Mouse (Mus musculus): ENCODE data around the gene Dcps. TPM values are rescaled to one million over a fixed set of nuclear protein-coding genes. Genes with fewer than 3 reads are reported as not detected.

The Dcps gene
- polyA plus RNA-seq, 1 experiment from 2014 or later = 90.9 TPM

GRCm38 (mm10) chr9:35166144-35166797 is 9.6 kb downstream of the Dcps start:
- Histone ChIP-seq H3K4me2 (no peak overlapping the region), H3K9ac (ENCODE audit: low read depth, low read length) (no peak overlapping the region), H3K36me3 (ENCODE audit: control insufficient read depth, insufficient read depth, low read length) (peaks cover 10% of the 10 kb centered on the region; the same call in 1 of the 2 replicates), H3K9me3 (ENCODE audit: control insufficient read depth, low read length) (no peaks in the 10 kb centered on the region), H3K4me3 (ENCODE audit: low read depth, low read length) (no peak overlapping the region), H3K27ac (ENCODE audit: low read depth, low read length) (no peak overlapping the region), H3K27me3 (replicated peaks; ENCODE audit: control insufficient read depth, insufficient read depth, low read length) (no peaks in the 10 kb centered on the region), H3K4me1 (replicated peaks; ENCODE audit: control insufficient read depth, insufficient read depth, low read length) (no peaks in the 10 kb centered on the region)
- peak; percentile 61 for ATAC-seq (replicated peaks; ENCODE audit: low FRiP score)
- 43% methylated on average over 3 of the region's 3 CpGs for WGBS
- DNase-seq (ENCODE audit: low spot score) = no peak

- H3K27ac ChIP-seq (ENCODE audit: low read depth, low read length) = no peak overlapping the region
- no peak overlapping the region for H3K4me2 ChIP-seq
- 69% methylated on average over 5 of the region's 5 CpGs for WGBS
- no peak for DNase-seq (ENCODE audit: low spot score)
- H3K9me3 ChIP-seq (ENCODE audit: control insufficient read depth, low read length) = no peaks in the 10 kb centered on the region
- H3K4me3 ChIP-seq (ENCODE audit: low read depth, low read length) = no peak overlapping the region
- no peak overlapping the region for H3K9ac ChIP-seq (ENCODE audit: low read depth, low read length)
- no peak for ATAC-seq (replicated peaks; ENCODE audit: low FRiP score)
- peaks cover 7% of the 10 kb centered on the region; the same call in 1 of the 2 replicates for H3K36me3 ChIP-seq (ENCODE audit: control insufficient read depth, insufficient read depth, low read length)
- H3K4me1 ChIP-seq (replicated peaks; ENCODE audit: control insufficient read depth, insufficient read depth, low read length) = no peaks in the 10 kb centered on the region
- no peaks in the 10 kb centered on the region for H3K27me3 ChIP-seq (replicated peaks; ENCODE audit: control insufficient read depth, insufficient read depth, low read length)
Measured at GRCm38 (mm10) chr9:35164142-35164874, 11.6 kb downstream of the Dcps start.

- WGBS = 89% methylated on average over 11 of the region's 11 CpGs
Measured at GRCm38 (mm10) chr9:35163011-35163690, 12.7 kb downstream of the Dcps start.

GRCm38 (mm10) chr9:35161721-35162120 is 14.1 kb downstream of the Dcps start:
- Histone ChIP-seq H3K27ac (ENCODE audit: low read depth, low read length) (no peak overlapping the region), H3K36me3 (ENCODE audit: control insufficient read depth, insufficient read depth, low read length) (peaks cover 3% of the 10 kb centered on the region; the same call in 1 of the 2 replicates), H3K27me3 (replicated peaks; ENCODE audit: control insufficient read depth, insufficient read depth, low read length) (no peaks in the 10 kb centered on the region), H3K4me2 (no peak overlapping the region), H3K4me1 (replicated peaks; ENCODE audit: control insufficient read depth, insufficient read depth, low read length) (no peaks in the 10 kb centered on the region), H3K4me3 (ENCODE audit: low read depth, low read length) (no peak overlapping the region), H3K9ac (ENCODE audit: low read depth, low read length) (no peak overlapping the region), H3K9me3 (ENCODE audit: control insufficient read depth, low read length) (no peaks in the 10 kb centered on the region)
- DNase-seq (ENCODE audit: low spot score) = no peak
- no peak for ATAC-seq (replicated peaks; ENCODE audit: low FRiP score)
- WGBS = 84% methylated on average over 7 of the region's 7 CpGs

More at GRCm38 (mm10) chr9:35163011-35163690, 12.7 kb downstream of the Dcps start:
- Histone ChIP-seq H3K9me3 (ENCODE audit: control insufficient read depth, low read length) (no peaks in the 10 kb centered on the region), H3K36me3 (ENCODE audit: control insufficient read depth, insufficient read depth, low read length) (peaks cover 3% of the 10 kb centered on the region; the same call in 1 of the 2 replicates), H3K9ac (ENCODE audit: low read depth, low read length) (no peak overlapping the region), H3K27me3 (replicated peaks; ENCODE audit: control insufficient read depth, insufficient read depth, low read length) (no peaks in the 10 kb centered on the region), H3K4me3 (ENCODE audit: low read depth, low read length) (no peak overlapping the region), H3K27ac (ENCODE audit: low read depth, low read length) (no peak overlapping the region; the same call in 1 of the 2 replicates), H3K4me1 (replicated peaks; ENCODE audit: control insufficient read depth, insufficient read depth, low read length) (no peaks in the 10 kb centered on the region), H3K4me2 (no peak overlapping the region)
- no peak for DNase-seq (ENCODE audit: low spot score)
- no peak for ATAC-seq (replicated peaks; ENCODE audit: low FRiP score)

DNA sequence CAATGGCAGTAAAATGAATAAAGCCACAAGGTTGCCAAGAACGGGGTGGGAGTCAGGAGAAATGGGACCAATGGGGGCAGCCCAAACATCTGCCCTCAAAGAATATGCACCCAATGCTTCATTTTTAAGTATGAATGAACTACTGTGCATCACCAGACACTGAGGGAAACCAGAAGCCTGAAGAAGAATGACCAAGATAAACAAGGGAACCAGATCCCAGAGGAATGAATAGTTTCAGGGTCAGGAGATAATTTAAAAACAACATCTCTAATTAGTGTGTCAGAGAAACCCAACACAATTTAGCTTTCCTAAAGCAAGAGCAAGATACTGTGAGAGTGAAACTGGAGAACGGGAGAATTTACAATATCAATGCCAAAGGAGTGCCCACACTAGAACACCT is 15.2 kb downstream of the Dcps start:
- H3K9ac ChIP-seq (ENCODE audit: low read depth, low read length) = no peak overlapping the region
- no peak overlapping the region for H3K4me3 ChIP-seq (ENCODE audit: low read depth, low read length)
- 74% methylated on average over 2 of the region's 2 CpGs for WGBS
- no peak for DNase-seq (ENCODE audit: low spot score)
- H3K36me3 ChIP-seq (ENCODE audit: control insufficient read depth, insufficient read depth, low read length) = peaks cover 3% of the 10 kb centered on the region; the same call in 1 of the 2 replicates
- H3K9me3 ChIP-seq (ENCODE audit: control insufficient read depth, low read length) = no peaks in the 10 kb centered on the region
- H3K4me1 ChIP-seq (replicated peaks; ENCODE audit: control insufficient read depth, insufficient read depth, low read length) = no peaks in the 10 kb centered on the region; the same call in 1 of the 2 replicates
- ATAC-seq (replicated peaks; ENCODE audit: low FRiP score) = no peak
- H3K27ac ChIP-seq (ENCODE audit: low read depth, low read length) = no peak overlapping the region
- H3K4me2 ChIP-seq = no peak overlapping the region
- H3K27me3 ChIP-seq (replicated peaks; ENCODE audit: control insufficient read depth, insufficient read depth, low read length) = no peaks in the 10 kb centered on the region

DNA sequence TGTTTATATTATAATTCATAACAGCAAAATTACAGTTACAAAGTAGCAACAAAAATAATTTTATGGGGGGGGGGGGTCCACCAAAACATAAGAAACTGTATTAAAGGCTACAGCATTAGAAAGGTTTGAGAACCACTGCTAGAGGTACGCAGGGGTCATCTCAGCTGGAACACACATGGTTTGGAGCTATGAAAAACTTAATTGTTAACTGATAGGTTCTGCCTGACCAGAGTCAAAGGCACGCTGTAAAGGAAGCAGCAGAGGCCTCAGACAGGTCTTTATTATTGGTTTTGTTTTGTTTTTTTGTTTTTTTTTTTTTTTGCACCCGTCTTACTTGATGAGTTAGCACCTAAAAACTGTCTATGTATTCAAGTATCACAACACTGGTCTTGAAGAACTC is 17.4 kb downstream of the Dcps start:
- Histone ChIP-seq H3K4me1 (replicated peaks; ENCODE audit: control insufficient read depth, insufficient read depth, low read length) (no peaks in the 10 kb centered on the region; the same call in 1 of the 2 replicates), H3K36me3 (ENCODE audit: control insufficient read depth, insufficient read depth, low read length) (peaks cover 3% of the 10 kb centered on the region; the same call in 1 of the 2 replicates), H3K9ac (ENCODE audit: low read depth, low read length) (no peak overlapping the region), H3K27me3 (replicated peaks; ENCODE audit: control insufficient read depth, insufficient read depth, low read length) (no peaks in the 10 kb centered on the region), H3K4me2 (no peak overlapping the region), H3K9me3 (ENCODE audit: control insufficient read depth, low read length) (no peaks in the 10 kb centered on the region), H3K4me3 (ENCODE audit: low read depth, low read length) (no peak overlapping the region), H3K27ac (ENCODE audit: low read depth, low read length) (no peak overlapping the region)
- WGBS = 78% methylated on average over 3 of the region's 3 CpGs
- DNase-seq (ENCODE audit: low spot score) (no peak), ATAC-seq (replicated peaks; ENCODE audit: low FRiP score) (no peak)

DNA sequence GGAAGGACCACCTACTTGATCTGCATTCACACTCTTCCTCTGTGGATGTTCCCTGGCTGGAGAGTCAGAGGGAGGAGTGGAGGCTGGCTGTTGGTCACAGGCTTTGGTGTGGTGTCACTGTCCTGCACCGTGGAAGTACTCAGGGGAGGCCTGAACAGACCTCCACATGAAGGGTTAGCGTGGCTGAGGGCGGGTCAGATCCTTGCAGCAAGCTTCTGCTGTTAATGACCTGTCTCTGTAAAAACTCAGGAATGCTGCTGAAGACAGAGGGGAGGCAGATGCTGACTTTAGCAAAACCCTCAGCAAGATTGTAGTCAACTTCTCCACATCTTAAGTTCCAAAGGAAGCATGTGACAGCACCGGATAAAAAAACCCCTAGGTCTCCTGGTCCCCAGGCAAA is 19.0 kb downstream of the Dcps start:
- no peaks in the 10 kb centered on the region; the same call in 1 of the 2 replicates for H3K4me1 ChIP-seq (replicated peaks; ENCODE audit: control insufficient read depth, insufficient read depth, low read length)
- ATAC-seq (replicated peaks; ENCODE audit: low FRiP score) (no peak), DNase-seq (ENCODE audit: low spot score) (no peak)
- no peaks in the 10 kb centered on the region for H3K9me3 ChIP-seq (ENCODE audit: control insufficient read depth, low read length)
- H3K36me3 ChIP-seq (ENCODE audit: control insufficient read depth, insufficient read depth, low read length) = no peaks in the 10 kb centered on the region; the same call in 1 of the 2 replicates
- H3K4me2 ChIP-seq = no peak overlapping the region
- H3K9ac ChIP-seq (ENCODE audit: low read depth, low read length) = no peak overlapping the region
- H3K27me3 ChIP-seq (replicated peaks; ENCODE audit: control insufficient read depth, insufficient read depth, low read length) = no peaks in the 10 kb centered on the region
- 81% methylated on average over 4 of the region's 4 CpGs for WGBS
- H3K27ac ChIP-seq (ENCODE audit: low read depth, low read length) = no peak overlapping the region
- H3K4me3 ChIP-seq (ENCODE audit: low read depth, low read length) = no peak overlapping the region

- DNase-seq (ENCODE audit: low spot score) (no peak), ATAC-seq (replicated peaks; ENCODE audit: low FRiP score) (no peak)
- H3K4me1 ChIP-seq (replicated peaks; ENCODE audit: control insufficient read depth, insufficient read depth, low read length) = no peaks in the 10 kb centered on the region; the same call in 1 of the 2 replicates
- H3K4me3 ChIP-seq (ENCODE audit: low read depth, low read length) = no peak overlapping the region
- H3K4me2 ChIP-seq = no peak overlapping the region
- H3K27me3 ChIP-seq (replicated peaks; ENCODE audit: control insufficient read depth, insufficient read depth, low read length) = no peaks in the 10 kb centered on the region
- H3K36me3 ChIP-seq (ENCODE audit: control insufficient read depth, insufficient read depth, low read length) = no peaks in the 10 kb centered on the region; the same call in 1 of the 2 replicates
- no peak overlapping the region for H3K27ac ChIP-seq (ENCODE audit: low read depth, low read length)
- 85% methylated on average over 5 of the region's 5 CpGs for WGBS
- no peaks in the 10 kb centered on the region for H3K9me3 ChIP-seq (ENCODE audit: control insufficient read depth, low read length)
- H3K9ac ChIP-seq (ENCODE audit: low read depth, low read length) = no peak overlapping the region
Measured at GRCm38 (mm10) chr9:35156002-35156710, 19.7 kb downstream of the Dcps start.
